Comparison of ENCODE assay signal across 13 mouse cellular contexts in genomic region chr9:101501706-101502465, GRCm38 (mm10).
A peak's percentile ranks its signal among the peaks of the same experiment; 100 is the strongest.
DNase-seq lines count a peak whose midpoint lies in the region; TF ChIP-seq lines count a peak whose summit lies in the region.
"Had no signal": no experiment of that assay in that cellular context is flagged by ENCODE, and none has a peak within 500 bp of the region (broad histone marks: within the 10 kb centered on the region; RNA-seq: fewer than 3 reads in every experiment).

No protein-coding gene starts in this region.

- DNase-seq in frontal cortex, postnatal 36 days (ENCODE audit: low spot score in 2 of 2): peak; percentile 7 to 8
- DNase-seq in frontal cortex, postnatal 10 days (ENCODE audit: low spot score in 2 of 2): no peak
- DNase-seq in 3T3-L1 (ENCODE audit: low read depth, low spot score): peak; percentile 24
- DNase-seq in adrenal gland, postnatal 14 days: peak; percentile 38
- DNase-seq in left cerebral cortex, postnatal 14 days (ENCODE audit: low spot score in 2 of 2): peak; percentile 30
- no peak for DNase-seq in thymus, postnatal 14 days
- DNase-seq in kidney, adult 9 months: no peak
- DNase-seq in gastrocnemius, adult 2 months: no peak
- DNase-seq: kidney, postnatal 36 days; thymus, adult 2 months had no signal

- no peak overlapping the region for H3K4me3 ChIP-seq in gastrocnemius, adult 2 months
- H3K4me3 ChIP-seq: embryonic facial prominence, embryonic 15.5 days; heart, embryonic 15.5 days; megakaryocyte, embryonic 14.5 days had no signal

- no peak for TF ChIP-seq CTCF in gastrocnemius, adult 2 months (IDR thresholded peaks at IDR 0.05)

- intact Hi-C loops in left cerebral cortex, postnatal 14 days (cut with DNase I): no loop called here
- intact Hi-C loops in gastrocnemius, adult 2 months (cut with DNase I): no loop called here

- no peak overlapping the region for H3K27ac ChIP-seq in gastrocnemius, adult 2 months
- H3K27ac ChIP-seq: embryonic facial prominence, embryonic 15.5 days; heart, embryonic 15.5 days had no signal

Comparison
In these comparisons a context has a peak if more than half of its experiments do, and no peak if none do; other contexts are left out.
1. DNase-seq: peak in frontal cortex, postnatal 36 days (2 of 2), 3T3-L1 (single experiment), adrenal gland, postnatal 14 days (single experiment) and left cerebral cortex, postnatal 14 days (2 of 2); none in frontal cortex, postnatal 10 days (0 of 2), thymus, postnatal 14 days (single experiment), kidney, adult 9 months (single experiment) and gastrocnemius, adult 2 months (single experiment).